Mouse (Mus musculus) neural tube, embryonic 14.5 days (tissue): ENCODE measurements at regions not wholly inside any gene's neighbourhood (a gene's known extent, or its start where the extent isn't known, plus 50 kb on each side); places are given as distances from the start of the nearest gene placed in this dataset.

Experiments
- ATAC-seq: fragments of 200-750 bp; cut with Nextera tagmentation; 2 replicates; pipeline ENCODE4 v1.8.0; 2017; ENCODE audit warnings: low read depth, mild to moderate bottlenecking, moderate TSS enrichment, moderate library complexity
- H3K27ac ChIP-seq: fragments of 300-500 bp; sonication (generic); 2 replicates; pipeline ENCODE4 v1.5.1; 2014; ENCODE audit warnings: low read depth, mild to moderate bottlenecking, control low read depth, low read length, moderate library complexity, mixed read lengths
- H3K27me3 ChIP-seq: fragments of 300-500 bp; sonication (generic); 2 replicates; pipeline ENCODE4 v1.6.1; 2014; ENCODE audit warnings: low read length; ENCODE audit not compliant: control insufficient read depth, insufficient read depth
- H3K36me3 ChIP-seq: fragments of 300-500 bp; sonication (generic); 2 replicates; pipeline ENCODE4 v1.6.1; 2014; ENCODE audit warnings: low read length, mixed read lengths; ENCODE audit not compliant: control insufficient read depth, insufficient read depth
- H3K4me1 ChIP-seq: fragments of 300-500 bp; sonication (generic); 2 replicates; pipeline ENCODE4 v1.6.1; 2014; ENCODE audit warnings: low read length; ENCODE audit not compliant: control insufficient read depth, insufficient read depth
- H3K4me2 ChIP-seq: fragments of 300-500 bp; sonication (generic); 2 replicates; pipeline ENCODE4 v1.6.1; 2014; ENCODE audit warnings: mild to moderate bottlenecking, low read depth, low read length, control low read depth
- H3K4me3 ChIP-seq: fragments of 300-500 bp; sonication (generic); 2 replicates; pipeline ENCODE4 v1.5.1; 2014; ENCODE audit warnings: low read depth, low read length, control low read depth, mixed read lengths
- H3K9ac ChIP-seq: fragments of 300-500 bp; sonication (generic); replicated peaks from 2 replicates; pipeline ENCODE4 v1.6.1; 2014; ENCODE audit warnings: low read depth, mild to moderate bottlenecking, control low read depth, low read length, mixed read lengths
- H3K9me3 ChIP-seq: fragments of 300-500 bp; sonication (generic); 2 replicates; pipeline ENCODE4 v1.6.1; 2016; ENCODE audit warnings: low read length; ENCODE audit not compliant: control insufficient read depth
- WGBS: fragments of 180-500 bp; shearing (Covaris S2); extraction: QIAGEN DNeasy Blood & Tissue Kit; methylation state at CpG from one replicate; pipeline ENCODE4 v1.1.7; 2014; 5-methylcytosine and 5-hydroxymethylcytosine counted together

DNA sequence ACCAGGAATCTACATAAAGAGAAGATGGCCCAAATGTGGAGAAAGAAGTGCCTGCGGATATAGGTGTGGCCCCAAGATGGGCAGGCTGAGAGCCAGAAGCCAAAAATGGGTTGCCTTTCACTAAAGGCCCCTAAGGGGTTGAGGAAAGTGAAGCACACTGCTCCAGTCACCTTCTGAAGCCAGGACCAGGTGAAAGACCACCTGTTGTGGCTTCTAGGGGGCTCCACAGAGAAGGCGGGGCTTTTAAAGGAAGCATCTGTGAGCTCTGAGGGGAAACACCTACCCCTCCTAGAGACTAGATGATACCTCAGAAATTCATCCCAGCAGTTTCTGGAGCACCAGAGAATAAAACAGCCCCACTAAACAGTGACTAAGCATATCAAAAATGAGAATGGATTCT is 105.1 kb downstream of the Setd4 start:
- Histone ChIP-seq H3K36me3 (no peaks in the 10 kb centered on the region), H3K9me3 (no peaks in the 10 kb centered on the region; the same call in 1 of the 2 replicates), H3K27me3 (no peaks in the 10 kb centered on the region), H3K4me3 (no peak overlapping the region), H3K9ac (no peak overlapping the region), H3K27ac (no peak overlapping the region), H3K4me1 (no peaks in the 10 kb centered on the region), H3K4me2 (no peak overlapping the region)
- WGBS: 87% methylated on average over 2 of the region's 2 CpGs
- no peak for ATAC-seq

DNA sequence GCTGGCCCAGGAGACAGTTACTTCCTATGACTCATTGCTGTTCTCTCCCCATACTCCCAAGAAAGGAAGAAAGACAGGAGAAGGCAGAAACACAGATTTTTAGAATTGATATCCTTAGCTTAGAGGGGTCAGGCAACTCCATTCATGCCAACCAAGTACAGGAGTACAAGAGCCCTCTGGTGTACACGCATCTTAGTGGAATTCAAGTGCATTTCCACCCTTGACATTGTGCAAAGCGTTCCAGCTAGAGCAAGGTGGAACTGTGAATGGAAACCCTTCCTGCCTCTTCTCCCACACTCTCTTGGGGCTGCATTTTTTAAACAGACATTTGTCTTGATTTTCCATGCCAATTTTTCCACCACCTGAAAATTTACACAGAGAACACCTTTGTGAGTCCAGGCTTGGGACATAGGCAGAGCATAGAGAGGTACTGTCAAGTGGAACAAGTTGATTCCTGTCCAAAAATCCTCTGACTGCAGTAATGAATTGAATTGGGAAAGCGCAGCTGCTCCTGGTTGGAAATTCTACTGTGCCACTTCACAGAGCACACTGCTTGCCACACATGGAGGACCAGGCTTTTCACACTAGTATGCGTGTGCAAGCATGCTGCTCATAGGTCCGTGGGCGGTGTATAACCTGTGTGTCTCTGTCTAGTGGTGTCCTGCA is 110.4 kb downstream of the Setd4 start:
- no peak overlapping the region for H3K27ac ChIP-seq
- H3K36me3 ChIP-seq: no peaks in the 10 kb centered on the region
- H3K27me3 ChIP-seq: no peaks in the 10 kb centered on the region
- H3K4me2 ChIP-seq: no peak overlapping the region
- 88% methylated on average over 6 of the region's 6 CpGs for WGBS
- no peaks in the 10 kb centered on the region for H3K9me3 ChIP-seq
- no peak for ATAC-seq
- H3K4me1 ChIP-seq: no peaks in the 10 kb centered on the region
- no peak overlapping the region for H3K4me3 ChIP-seq
- H3K9ac ChIP-seq: no peak overlapping the region

DNA sequence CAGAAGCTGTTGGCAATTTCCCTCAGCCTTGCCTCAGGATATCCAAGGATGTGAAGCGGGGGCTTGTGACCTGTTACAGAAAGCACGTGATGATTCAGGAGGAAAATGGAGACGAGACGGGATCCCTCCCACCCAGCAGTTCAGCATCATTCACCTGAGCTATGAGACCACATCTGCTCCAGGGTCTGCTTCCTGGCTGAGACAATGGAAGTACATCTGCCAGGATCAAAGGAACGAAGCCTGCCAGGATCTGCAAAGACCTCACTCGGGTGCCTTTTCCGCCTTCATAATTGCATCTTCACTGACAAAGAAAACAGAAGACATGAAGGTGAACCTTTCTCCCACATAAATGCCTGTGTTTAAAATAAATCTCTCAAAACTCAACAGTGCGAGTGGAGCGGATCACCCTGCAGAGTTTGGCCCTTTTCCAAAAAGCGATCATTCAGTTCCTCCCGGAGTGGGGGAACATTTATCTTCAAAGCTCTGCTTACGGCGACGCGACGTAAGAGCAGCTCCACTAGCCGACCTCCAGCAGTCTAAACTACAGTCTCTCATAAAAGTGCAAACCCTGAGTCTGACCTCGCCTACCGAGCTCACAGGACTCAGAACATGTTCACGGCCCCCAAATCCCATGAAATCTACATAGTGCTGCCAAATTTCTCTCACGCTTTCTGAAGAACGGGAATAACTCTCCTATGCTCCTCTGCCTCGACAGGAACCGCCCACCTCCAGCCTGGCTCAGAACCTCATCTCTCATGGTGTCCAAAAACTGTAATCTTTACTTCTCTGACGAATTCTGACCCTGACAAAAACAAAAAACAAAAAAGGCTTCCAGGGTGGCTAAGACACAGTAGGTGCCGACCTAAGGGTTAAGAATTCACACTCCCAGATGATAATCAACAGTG is 117.0 kb downstream of the Setd4 start:
- ATAC-seq: no peak
- no peaks in the 10 kb centered on the region; the same call in 1 of the 2 replicates for H3K9me3 ChIP-seq
- H3K36me3 ChIP-seq: no peaks in the 10 kb centered on the region
- H3K4me3 ChIP-seq: no peak overlapping the region
- H3K27ac ChIP-seq: no peak overlapping the region
- no peaks in the 10 kb centered on the region for H3K27me3 ChIP-seq
- no peak overlapping the region for H3K9ac ChIP-seq
- H3K4me2 ChIP-seq: peak overlapping the region; percentile 26; the same call in 1 of the 2 replicates
- H3K4me1 ChIP-seq: no peaks in the 10 kb centered on the region
- WGBS: 58% methylated on average over 26 of the region's 26 CpGs

DNA sequence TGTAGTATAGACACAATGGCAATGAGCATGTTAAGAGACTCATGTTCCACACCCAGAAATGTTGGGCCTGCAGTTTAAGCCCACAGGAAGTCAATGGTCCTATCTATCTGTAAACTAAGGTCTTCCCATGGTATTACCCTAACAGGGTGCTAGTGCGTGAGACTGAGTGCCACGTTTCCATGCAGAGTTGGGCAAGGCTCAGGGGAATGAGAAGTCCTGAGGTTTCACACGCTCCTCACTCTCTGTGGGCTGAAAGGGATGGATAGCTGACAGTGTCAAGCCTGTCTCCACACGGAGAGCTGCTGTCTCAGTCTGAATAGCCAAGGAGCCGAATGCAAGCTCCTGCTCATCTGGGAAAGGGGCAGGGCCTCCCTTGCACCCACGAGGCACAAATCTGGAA is 133.9 kb downstream of the Setd4 start:
- Histone ChIP-seq H3K27me3 (no peaks in the 10 kb centered on the region), H3K4me2 (no peak overlapping the region), H3K9me3 (no peaks in the 10 kb centered on the region), H3K27ac (no peak overlapping the region), H3K9ac (no peak overlapping the region), H3K36me3 (no peaks in the 10 kb centered on the region), H3K4me3 (no peak overlapping the region), H3K4me1 (no peaks in the 10 kb centered on the region)
- no peak for ATAC-seq
- WGBS: 86% methylated on average over 6 of the region's 6 CpGs

DNA sequence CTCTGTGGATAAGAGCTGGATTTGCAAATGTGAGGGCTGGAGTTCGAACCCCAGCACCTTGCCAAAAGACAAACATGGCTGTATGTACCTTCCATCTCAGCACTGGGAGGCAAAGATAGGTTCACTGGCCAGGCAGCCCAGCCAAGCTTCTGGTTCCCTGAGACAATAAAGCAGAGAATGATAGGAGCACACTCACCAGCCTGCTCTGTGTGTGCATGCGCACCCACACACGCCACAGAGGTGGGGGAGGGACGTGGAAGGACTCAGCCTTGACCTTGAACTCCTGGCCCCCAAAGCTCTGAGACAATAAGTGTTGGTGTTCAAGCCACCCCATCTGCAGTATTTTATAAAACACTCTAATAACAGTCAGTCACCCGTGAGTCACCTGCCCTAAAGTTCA is 138.1 kb downstream of the Setd4 start:
- ATAC-seq: no peak
- Histone ChIP-seq H3K27ac (no peak overlapping the region), H3K9ac (no peak overlapping the region), H3K27me3 (no peaks in the 10 kb centered on the region), H3K4me3 (no peak overlapping the region), H3K4me2 (no peak overlapping the region), H3K4me1 (no peaks in the 10 kb centered on the region), H3K36me3 (no peaks in the 10 kb centered on the region), H3K9me3 (no peaks in the 10 kb centered on the region)
- WGBS: 82% methylated on average over 5 of the region's 5 CpGs

DNA sequence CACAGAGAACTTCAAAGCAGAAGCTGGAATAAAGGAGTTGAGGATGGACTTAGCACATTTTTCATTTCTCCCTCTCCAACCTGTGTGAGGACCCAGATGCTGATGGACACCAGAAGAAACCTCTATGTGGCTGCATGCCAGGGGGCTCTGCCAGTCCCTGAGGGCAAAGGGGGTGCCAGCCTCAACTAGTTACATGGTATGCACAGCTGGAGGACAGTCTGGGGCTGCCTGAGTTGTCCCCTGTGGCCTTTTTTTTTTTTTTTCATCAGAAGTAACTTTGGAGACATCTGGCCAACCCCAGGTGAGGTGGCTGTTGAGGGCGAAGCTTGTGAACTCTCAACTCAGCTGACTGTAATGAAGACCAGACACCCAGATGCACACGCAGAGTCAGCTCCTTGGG is 139.0 kb downstream of the Setd4 start:
- H3K9me3 ChIP-seq: no peaks in the 10 kb centered on the region
- H3K9ac ChIP-seq: no peak overlapping the region
- ATAC-seq: no peak
- no peak overlapping the region for H3K4me3 ChIP-seq
- H3K4me2 ChIP-seq: no peak overlapping the region
- WGBS: 68% methylated on average over 2 of the region's 2 CpGs
- no peak overlapping the region for H3K27ac ChIP-seq
- H3K27me3 ChIP-seq: no peaks in the 10 kb centered on the region
- no peaks in the 10 kb centered on the region for H3K36me3 ChIP-seq
- no peaks in the 10 kb centered on the region for H3K4me1 ChIP-seq

DNA sequence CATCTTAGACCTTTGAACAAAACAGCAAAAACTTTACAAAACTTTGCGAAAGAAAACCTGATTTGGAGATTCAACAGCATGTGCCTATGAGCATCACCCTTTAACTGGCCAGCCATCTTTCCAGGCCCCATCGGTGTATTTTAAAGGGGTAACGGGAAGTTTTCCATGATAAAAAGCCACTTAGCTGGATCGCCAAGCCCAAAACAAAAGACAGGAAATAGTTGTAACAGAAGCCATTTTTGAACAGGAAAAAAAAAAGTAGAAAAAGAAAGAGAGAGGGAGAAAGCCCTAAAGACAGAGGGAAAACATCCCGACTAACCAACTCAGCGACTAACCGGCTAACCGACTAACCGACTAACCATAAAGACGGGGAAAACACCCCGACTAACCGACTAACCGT is 140.5 kb downstream of the Setd4 start:
- Histone ChIP-seq H3K36me3 (no peaks in the 10 kb centered on the region), H3K4me1 (no peaks in the 10 kb centered on the region; the same call in 1 of the 2 replicates), H3K27me3 (no peaks in the 10 kb centered on the region; the same call in 1 of the 2 replicates), H3K4me2 (no peak overlapping the region), H3K9me3 (no peaks in the 10 kb centered on the region), H3K4me3 (no peak overlapping the region), H3K9ac (no peak overlapping the region), H3K27ac (no peak overlapping the region)
- no peak for ATAC-seq
- WGBS: 88% methylated on average over 13 of the region's 13 CpGs

DNA sequence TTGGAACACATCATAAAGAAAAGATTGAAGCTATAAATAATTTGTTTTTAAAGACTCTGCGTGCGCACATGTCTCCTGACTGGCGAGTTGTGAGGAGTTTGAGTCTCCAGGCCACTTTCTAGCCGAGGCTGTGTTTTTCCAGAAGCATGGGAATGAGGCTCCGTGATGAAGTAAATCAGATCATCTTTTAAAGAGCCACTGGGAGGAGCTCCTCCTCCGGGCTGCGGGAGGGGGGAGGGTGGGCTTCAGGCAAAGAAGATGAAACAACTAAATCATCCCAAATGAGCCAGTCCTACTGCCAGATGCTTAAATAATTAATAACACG is 141.6 kb downstream of the Setd4 start:
- 36% methylated on average over 8 of the region's 8 CpGs for WGBS
- ATAC-seq: no peak
- no peaks in the 10 kb centered on the region; the same call in 1 of the 2 replicates for H3K27me3 ChIP-seq

More for the DNA sequence above, 141.6 kb downstream of the Setd4 start:
- H3K4me3 ChIP-seq: no peak overlapping the region
- H3K4me1 ChIP-seq: no peaks in the 10 kb centered on the region; the same call in 1 of the 2 replicates
- H3K4me2 ChIP-seq: no peak overlapping the region
- H3K9ac ChIP-seq: no peak overlapping the region
- no peaks in the 10 kb centered on the region for H3K36me3 ChIP-seq
- H3K9me3 ChIP-seq: no peaks in the 10 kb centered on the region
- no peak overlapping the region for H3K27ac ChIP-seq
